Mouse (Mus musculus) cerebellum, adult 18-20 months (tissue): ENCODE data around the gene Prkg1.

ENCODE experiments used
- DNase-seq, 2 experiments: peaks; one replicate each; pipeline ENCODE4 v3.0.0; 2021

Prkg1 gene

DNA sequence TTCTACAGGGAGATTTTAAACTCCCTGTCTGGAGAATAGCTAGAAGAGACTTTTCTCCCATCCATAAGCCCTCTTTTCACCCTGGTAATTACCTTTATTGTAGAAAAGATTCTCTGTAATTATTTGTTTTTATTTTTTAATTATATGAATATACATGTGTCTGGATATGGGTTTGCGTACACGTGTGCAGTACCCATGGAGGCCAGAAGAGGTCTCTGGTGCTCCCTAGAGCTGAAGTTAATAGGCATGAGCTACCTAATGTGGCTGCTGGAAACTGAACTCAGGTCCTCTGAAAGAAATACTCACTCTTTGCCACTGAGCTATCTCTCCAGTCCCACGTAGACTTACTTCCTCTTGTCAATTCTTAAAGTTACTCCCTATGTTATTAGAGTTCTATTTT lies 937.0 kb downstream of the Prkg1 start:
- no peak for DNase-seq

GRCm38 (mm10) chr19:30826106-30826505 lies 938.7 kb downstream of the Prkg1 start:
- DNase-seq: no peak

DNA sequence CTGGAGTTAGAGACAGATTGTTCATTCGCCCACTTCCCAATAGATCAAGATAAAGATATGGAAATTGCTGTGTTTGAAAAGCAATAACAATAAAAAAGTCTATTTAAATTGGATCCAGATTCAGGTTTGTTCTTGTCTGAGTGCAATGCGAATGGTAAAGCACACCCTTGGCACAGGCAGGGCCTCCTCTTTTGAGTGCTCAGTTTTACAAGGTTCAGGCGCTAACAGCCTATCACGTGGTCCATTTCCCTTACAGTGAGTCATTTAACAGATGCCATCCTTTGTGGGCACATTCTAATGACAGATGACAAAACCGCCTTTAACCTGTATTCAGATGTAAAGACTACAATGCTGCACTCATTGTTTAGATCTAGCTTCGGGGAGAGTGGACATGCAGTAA lies 949.2 kb downstream of the Prkg1 start:
- DNase-seq: no peak

DNA sequence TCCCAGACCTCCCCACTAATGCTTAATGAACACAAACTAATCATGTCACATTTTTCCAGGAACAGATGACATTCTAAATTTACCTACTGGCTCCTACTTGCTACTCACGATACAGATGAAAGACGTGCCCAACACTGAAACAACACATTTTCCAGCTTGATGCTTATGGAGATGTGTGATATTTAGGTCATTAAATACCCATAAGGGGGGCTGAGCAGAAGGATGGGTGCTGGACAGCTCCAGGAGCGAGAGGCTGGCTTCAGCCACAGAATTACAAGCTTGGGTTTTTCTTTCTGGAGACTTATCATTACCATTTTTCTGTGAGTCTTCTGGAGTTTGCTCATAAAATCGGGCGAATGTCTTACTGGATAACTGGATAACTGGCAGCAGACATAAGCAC lies 958.6 kb downstream of the Prkg1 start:
- DNase-seq: no peak

- no peak for DNase-seq
Observed at GRCm38 (mm10) chr19:30780803-30781202, 984.0 kb downstream of the Prkg1 start.

DNA sequence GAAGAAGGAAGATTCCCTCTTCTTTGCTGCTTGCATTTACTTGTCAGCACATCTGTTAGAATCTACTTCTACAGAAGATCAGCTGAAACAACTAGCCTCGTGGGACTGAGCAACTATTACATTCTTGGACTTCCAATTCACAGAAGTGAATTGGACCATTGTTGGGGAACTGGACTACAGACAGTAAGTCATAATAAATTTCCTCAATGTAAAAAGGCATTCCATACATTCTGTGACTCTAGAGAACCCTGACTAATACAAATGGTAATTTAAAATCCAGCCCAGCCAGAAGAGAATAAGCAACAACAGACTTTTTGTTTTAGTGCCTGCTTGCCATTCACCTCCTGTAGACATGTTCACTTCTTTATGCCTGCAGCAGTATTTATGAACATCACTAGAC lies 996.5 kb downstream of the Prkg1 start:
- no peak for DNase-seq

DNA sequence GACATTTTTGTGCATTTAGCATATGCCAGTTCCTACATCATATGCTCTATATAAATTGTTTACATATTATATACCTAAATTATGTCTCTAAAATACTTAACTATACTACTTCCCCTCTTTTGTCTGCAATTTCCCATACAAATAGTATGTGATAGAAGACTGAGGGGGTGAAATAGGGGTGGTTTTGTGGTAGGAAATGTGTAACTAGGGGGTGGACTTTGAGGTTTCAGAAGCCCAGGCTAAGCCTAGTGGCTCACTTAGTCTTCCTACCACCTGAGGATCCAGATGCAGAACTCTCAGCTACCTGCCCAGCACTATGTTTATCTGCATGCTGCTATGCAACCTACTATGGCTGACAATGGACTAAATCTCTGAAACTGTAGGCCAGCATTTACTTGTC lies 1020.4 kb downstream of the Prkg1 start:
- DNase-seq: no peak

DNA sequence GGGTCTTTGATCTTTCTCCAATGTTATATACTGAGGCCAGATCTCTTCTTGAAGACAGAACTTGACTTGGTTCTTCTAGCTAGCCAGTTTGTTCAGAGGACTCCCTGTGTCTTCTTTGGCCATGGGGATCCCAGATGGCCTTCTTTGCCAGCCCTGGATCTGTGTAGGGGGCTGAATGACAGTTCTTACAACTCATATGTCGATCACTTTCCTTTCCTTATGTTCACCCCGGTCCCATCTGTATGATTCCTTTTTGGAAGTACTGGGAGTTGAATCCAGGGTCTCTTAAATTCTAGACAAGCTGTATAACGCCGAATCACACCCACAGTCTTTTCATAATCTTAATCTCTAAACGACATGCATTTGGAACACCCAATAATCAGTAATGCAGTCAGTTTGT lies 1065.7 kb downstream of the Prkg1 start:
- no peak for DNase-seq

DNA sequence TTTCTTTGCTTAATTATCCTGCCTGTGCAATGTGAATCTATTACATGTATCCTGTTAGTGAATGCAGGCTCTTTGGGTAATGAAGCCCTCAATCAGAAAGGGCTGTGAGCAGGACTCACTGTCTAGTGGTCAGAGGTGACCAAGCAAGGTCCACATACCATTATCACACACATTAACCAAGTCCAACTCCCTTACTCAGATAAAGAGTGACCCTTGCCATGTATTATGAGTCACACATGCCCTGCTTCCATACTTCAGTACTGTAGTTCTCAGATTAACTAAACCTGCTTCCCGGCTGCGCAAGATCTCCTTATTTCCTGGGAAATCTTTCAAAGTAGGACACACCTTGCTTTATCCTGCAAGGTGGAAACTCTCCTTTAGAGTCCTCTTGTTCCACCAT lies 1073.6 kb downstream of the Prkg1 start:
- no peak for DNase-seq

- no peak for DNase-seq
Observed at GRCm38 (mm10) chr19:30690691-30691090, 1074.1 kb downstream of the Prkg1 start.

- DNase-seq: no peak
Observed at GRCm38 (mm10) chr19:30687942-30688341, 1076.9 kb downstream of the Prkg1 start.

GRCm38 (mm10) chr19:30676308-30676707 lies 1088.5 kb downstream of the Prkg1 start:
- DNase-seq: no peak

DNA sequence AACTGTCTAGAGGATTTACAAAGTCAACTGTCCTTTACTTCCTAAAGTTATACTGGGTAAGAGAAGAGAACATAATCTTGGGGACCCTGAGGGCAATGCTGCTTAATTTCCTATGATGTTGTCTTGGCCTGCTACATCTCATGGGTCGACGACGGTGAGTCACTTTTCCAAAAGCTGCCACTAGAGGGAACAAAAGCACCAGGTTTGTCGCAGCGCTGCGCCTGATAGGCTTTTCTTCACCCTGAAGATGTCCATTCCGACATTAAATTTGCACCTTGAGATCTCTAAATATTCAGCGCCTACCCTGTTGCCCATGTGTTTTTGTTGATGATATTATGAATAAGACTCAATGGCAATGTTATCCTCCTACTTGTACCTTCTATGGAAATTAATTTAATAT lies 1100.6 kb downstream of the Prkg1 start:
- peak; percentile 25 to 45 for DNase-seq

- no peak for DNase-seq
Observed at GRCm38 (mm10) chr19:30642629-30643170, 1122.1 kb downstream of the Prkg1 start.

GRCm38 (mm10) chr19:30637471-30637870 lies 1127.4 kb downstream of the Prkg1 start:
- DNase-seq: no peak

DNA sequence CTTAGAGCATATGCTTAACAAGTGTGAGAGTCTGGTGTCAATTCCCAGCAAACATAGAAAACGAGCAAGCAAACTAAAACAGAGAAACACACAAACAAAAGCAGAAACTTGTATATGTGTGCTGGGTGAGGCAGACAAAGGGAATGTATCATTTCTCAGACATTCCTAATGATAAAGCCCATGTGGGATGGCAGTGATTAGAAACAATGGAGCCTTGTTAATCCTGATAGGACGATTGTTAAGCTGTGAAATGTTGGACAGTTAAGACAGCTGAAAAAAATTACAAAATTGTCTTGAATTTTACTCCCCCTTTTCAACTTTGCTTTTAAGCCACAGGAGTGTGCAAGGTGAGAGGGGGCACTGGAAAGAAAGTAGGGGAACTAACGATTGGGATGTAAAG lies 1133.8 kb downstream of the Prkg1 start:
- DNase-seq: no peak

GRCm38 (mm10) chr19:30626036-30626435 lies 1138.8 kb downstream of the Prkg1 start:
- no peak for DNase-seq

DNA sequence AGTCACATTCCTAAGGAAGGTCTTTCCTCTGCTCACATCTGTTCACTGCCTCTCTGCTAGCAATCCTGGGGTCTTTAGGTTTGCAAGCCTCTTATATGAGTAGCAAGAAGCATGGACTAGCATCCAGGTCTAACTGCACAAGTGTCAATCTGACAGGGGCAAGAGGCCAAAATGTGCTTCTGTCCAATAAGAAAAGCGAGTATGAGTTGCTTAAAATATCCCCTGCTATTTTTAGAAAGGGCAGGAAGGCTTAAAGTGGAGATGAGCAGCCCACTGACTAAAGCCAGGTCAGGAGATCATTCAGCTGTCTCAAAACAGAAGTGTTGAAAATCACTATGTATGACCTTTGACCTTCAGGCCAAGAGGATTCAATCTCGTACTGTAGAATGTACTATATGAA lies 1139.4 kb downstream of the Prkg1 start:
- DNase-seq: no peak

DNA sequence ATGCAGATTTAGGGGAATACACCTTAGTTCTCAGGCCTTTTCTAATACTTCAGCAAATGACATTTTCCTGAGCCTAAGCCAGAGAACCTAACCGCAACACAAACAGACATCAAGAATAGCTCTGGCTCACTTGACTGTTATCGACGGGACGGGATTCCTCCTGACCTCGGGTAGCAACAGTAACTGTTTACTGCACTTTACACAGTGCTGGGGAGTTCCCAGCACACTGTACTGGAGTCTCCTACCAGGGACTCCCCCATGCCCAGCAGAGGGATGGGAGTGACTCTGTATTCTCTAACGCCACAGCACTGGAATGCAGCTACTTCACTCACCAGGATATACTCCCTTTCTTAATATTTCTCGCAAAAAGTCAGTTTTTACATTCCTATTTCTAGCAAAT lies 1141.2 kb downstream of the Prkg1 start:
- DNase-seq: no peak

DNA sequence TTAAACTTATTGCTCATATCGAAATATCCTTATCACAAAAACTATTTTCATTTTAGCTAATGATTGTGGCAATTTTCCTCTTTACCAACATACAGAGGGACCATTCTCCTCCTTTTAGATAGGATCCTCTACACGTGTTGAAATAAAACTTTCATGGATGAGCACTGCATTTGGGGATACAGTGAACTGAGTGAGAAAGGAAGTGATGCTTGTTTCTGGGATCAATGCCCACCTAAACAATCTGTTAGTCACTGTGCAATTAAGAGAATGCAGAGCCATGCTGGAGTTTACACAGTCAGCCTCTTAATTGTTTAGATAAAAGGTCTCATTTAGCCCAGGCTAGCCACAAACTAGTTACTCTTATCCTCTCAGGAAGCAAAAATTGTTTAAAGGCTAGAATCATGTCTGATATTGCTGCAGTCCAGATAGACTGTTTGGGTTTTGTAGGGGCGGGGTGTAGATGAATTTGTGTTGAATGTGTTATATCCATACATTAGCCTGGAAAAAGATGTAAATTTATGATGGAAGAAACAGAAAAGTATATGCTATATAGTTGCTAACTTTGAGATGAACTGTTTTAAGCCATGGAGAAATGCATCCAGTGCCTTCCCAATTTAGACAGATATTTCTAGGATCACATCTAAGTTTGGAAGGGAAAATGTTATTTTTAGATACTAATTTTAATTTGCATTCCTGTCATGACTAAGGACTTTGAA lies 1151.5 kb downstream of the Prkg1 start:
- DNase-seq: no peak

DNA sequence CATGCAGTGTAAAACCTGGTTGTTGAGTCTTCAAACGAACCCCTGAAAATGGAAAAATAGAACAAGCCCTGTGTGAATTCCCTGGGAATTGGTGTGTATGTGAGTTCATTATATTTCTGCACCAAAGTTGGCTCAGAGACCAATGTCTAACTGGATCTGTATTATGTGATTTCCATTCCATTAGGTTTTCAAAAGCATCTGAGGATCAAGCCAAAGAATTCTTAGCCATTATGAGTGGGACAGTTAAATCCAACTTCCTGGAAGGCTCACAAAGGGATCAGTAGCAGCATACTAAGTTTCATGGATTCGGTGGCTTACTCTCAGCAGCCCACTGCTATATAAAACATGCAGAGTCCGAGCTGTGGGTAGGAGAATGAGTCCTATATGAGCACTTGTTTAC lies 1178.5 kb downstream of the Prkg1 start:
- DNase-seq: no peak

- no peak for DNase-seq
Observed at GRCm38 (mm10) chr19:30564516-30564915, 1200.3 kb downstream of the Prkg1 start.

DNA sequence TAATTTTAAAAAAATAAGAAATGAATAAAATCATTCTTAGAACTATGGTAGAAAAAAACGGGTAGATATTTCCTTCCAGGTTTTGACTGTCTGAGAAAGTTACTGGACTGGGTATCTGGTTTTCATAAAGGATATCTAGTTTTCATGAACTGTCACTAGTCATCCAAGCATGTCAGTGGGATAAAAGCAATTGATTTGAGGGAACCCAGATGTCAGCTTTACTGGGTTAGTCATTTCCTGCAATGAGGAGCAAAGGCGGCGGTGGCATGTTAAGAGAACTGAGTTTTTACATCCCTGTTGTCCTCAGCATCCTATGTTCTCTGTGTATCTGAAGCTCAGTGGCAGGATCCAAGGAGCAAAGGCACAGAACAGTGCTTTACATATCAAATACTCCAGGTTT lies 1201.0 kb downstream of the Prkg1 start:
- no peak for DNase-seq

- no peak for DNase-seq
Observed at GRCm38 (mm10) chr19:30558024-30558423, 1206.8 kb downstream of the Prkg1 start.

GRCm38 (mm10) chr19:30554467-30554881 lies 1210.4 kb downstream of the Prkg1 start:
- peak; percentile 23 to 48 for DNase-seq
